Mouse (Mus musculus) lung, embryonic 14.5 days (tissue): ENCODE data around the gene Dctn2. TPM values are rescaled to one million over a fixed set of nuclear protein-coding genes. Genes with fewer than 3 reads are reported as not detected.

Experiments used
- ATAC-seq: fragments of 200-750 bp; cut with Nextera tagmentation; 2 replicates; pipeline ENCODE4 v1.8.0; 2017; ENCODE audit warnings: mild to moderate bottlenecking, moderate TSS enrichment, moderate library complexity; ENCODE audit not compliant: insufficient read depth
- DNase-seq: peaks from one replicate; pipeline ENCODE4 v3.0.0-alpha.2; 2015
- H3K27ac ChIP-seq: fragments of 300-500 bp; sonication (generic); 2 replicates; pipeline ENCODE4 v1.5.1; 2014; ENCODE audit warnings: low read depth, mild to moderate bottlenecking, moderate library complexity
- H3K27me3 ChIP-seq: fragments of 300-500 bp; sonication (generic); 2 replicates; pipeline ENCODE4 v1.6.1; 2014; ENCODE audit warnings: low read length, control low read depth; ENCODE audit not compliant: insufficient read depth
- H3K36me3 ChIP-seq: fragments of 300-500 bp; sonication (generic); 2 replicates; pipeline ENCODE4 v1.6.1; 2014; ENCODE audit warnings: control low read depth; ENCODE audit not compliant: insufficient read depth
- H3K4me1 ChIP-seq: fragments of 300-500 bp; sonication (generic); 2 replicates; pipeline ENCODE4 v1.6.1; 2014; ENCODE audit warnings: antibody characterized with exemption, control low read depth; ENCODE audit not compliant: insufficient read depth
- H3K4me2 ChIP-seq: fragments of 300-500 bp; sonication (generic); 2 replicates; pipeline ENCODE4 v1.6.1; 2014; ENCODE audit warnings: mild to moderate bottlenecking
- H3K4me3 ChIP-seq: fragments of 300-500 bp; sonication (generic); 2 replicates; pipeline ENCODE4 v1.5.1; 2014; ENCODE audit warnings: low read depth, low read length
- H3K9ac ChIP-seq: fragments of 300-500 bp; sonication (generic); 2 replicates; pipeline ENCODE4 v1.6.1; 2014
- H3K9me3 ChIP-seq: fragments of 300-500 bp; sonication (generic); 2 replicates; pipeline ENCODE4 v1.6.1; 2016; ENCODE audit warnings: low read depth, low read length, control low read depth
- CTCF ChIP-seq: IDR thresholded peaks from 2 replicates; pipeline ENCODE4 v1.5.1; 2016; ENCODE audit warnings: antibody characterized with exemption, low read depth
- WGBS: fragments of 180-500 bp; shearing (Covaris S2); extraction: QIAGEN DNeasy Blood & Tissue Kit; methylation state at CpG from one replicate; pipeline ENCODE4 v1.1.7; 2014; 5-methylcytosine and 5-hydroxymethylcytosine counted together
- polyA plus RNA-seq: library from polyadenylated mRNA; unstranded; fragments of >200 nt; fragmentation: Nextera tagmentation; extraction: Ambion mirVana; gene quantifications from 2 replicates; pipeline ENCODE4 v1.2.1, GENCODE M21; 2014

The Dctn2 gene
- polyA plus RNA-seq, 1 experiment from 2014 or later = 160 TPM

- no peaks in the 10 kb centered on the region for H3K4me1 ChIP-seq
- no peak overlapping the region for H3K9ac ChIP-seq
- peak; percentile 36 for TF ChIP-seq CTCF
- no peaks in the 10 kb centered on the region for H3K9me3 ChIP-seq
- ATAC-seq (peak; percentile 85), DNase-seq (peak; percentile 93)
- H3K4me2 ChIP-seq = 0 out of 2 replicates have a peak overlapping the region, but pooled peaks have one; percentile 7
- H3K27ac ChIP-seq = no peak overlapping the region
- no peaks in the 10 kb centered on the region for H3K36me3 ChIP-seq
- no peaks in the 10 kb centered on the region for H3K27me3 ChIP-seq
- WGBS = 18% methylated on average over 14 of the region's 14 CpGs
- no peak overlapping the region for H3K4me3 ChIP-seq
Observed at GRCm38 (mm10) chr10:127255625-127256345, 10.4 kb upstream of the Dctn2 start.

GRCm38 (mm10) chr10:127257790-127258189, 8.4 kb upstream of the Dctn2 start:
- DNase-seq (no peak), ATAC-seq (no peak)
- Histone ChIP-seq H3K4me1 (no peaks in the 10 kb centered on the region), H3K9ac (no peak overlapping the region), H3K4me3 (no peak overlapping the region), H3K27me3 (peaks cover 12% of the 10 kb centered on the region; the same call in 1 of the 2 replicates), H3K9me3 (no peaks in the 10 kb centered on the region), H3K27ac (no peak overlapping the region), H3K36me3 (no peaks in the 10 kb centered on the region), H3K4me2 (no peak overlapping the region)
- WGBS = 69% methylated on average over 6 of the region's 6 CpGs
- no peak for TF ChIP-seq CTCF

GRCm38 (mm10) chr10:127258489-127258888, 7.7 kb upstream of the Dctn2 start:
- Histone ChIP-seq H3K4me2 (no peak overlapping the region), H3K4me1 (no peaks in the 10 kb centered on the region), H3K27ac (no peak overlapping the region), H3K4me3 (no peak overlapping the region), H3K27me3 (peaks cover 18% of the 10 kb centered on the region), H3K9ac (no peak overlapping the region), H3K9me3 (no peaks in the 10 kb centered on the region), H3K36me3 (no peaks in the 10 kb centered on the region)
- WGBS = 63% methylated on average over 8 of the region's 8 CpGs
- DNase-seq = no peak
- no peak for TF ChIP-seq CTCF
- no peak for ATAC-seq

GRCm38 (mm10) chr10:127261706-127262547, 4.2 kb upstream of the Dctn2 start:
- Histone ChIP-seq H3K36me3 (no peaks in the 10 kb centered on the region), H3K4me2 (peak overlapping the region; percentile 84), H3K9ac (no peak overlapping the region), H3K4me3 (no peak overlapping the region; the same call in 1 of the 2 replicates), H3K27ac (no peak overlapping the region), H3K4me1 (peaks cover under 1% of the 10 kb centered on the region; the same call in 1 of the 2 replicates), H3K9me3 (no peaks in the 10 kb centered on the region), H3K27me3 (peaks cover 20% of the 10 kb centered on the region)
- no peak for TF ChIP-seq CTCF
- DNase-seq (no peak), ATAC-seq (no peak)
- WGBS = 68% methylated on average over 15 of the region's 15 CpGs

GRCm38 (mm10) chr10:127262548-127263398, 3.4 kb upstream of the Dctn2 start, which contains the start of gene Kif5a:
TSS of gene Kif5a (minus strand) at chr10:127263348.
- no peak for ATAC-seq
- H3K27me3 ChIP-seq = peaks cover 20% of the 10 kb centered on the region
- TF ChIP-seq CTCF = no peak
- H3K27ac ChIP-seq = no peak within 1 kb of the TSS
- H3K4me1 ChIP-seq = peaks cover 7% of the 10 kb centered on the region
- H3K9ac ChIP-seq = peak within 1 kb of the TSS; percentile 48; the same call in 1 of the 2 replicates
- peak; percentile 36 for DNase-seq
- H3K4me3 ChIP-seq = peak within 1 kb of the TSS; percentile 40
- H3K4me2 ChIP-seq = peak within 1 kb of the TSS; percentile 84
- 1% methylated on average over 53 of the region's 53 CpGs for WGBS
- H3K36me3 ChIP-seq = 0 out of 2 replicates have a peak, but pooled peaks cover 3% of the 10 kb centered on the region
- no peaks in the 10 kb centered on the region for H3K9me3 ChIP-seq

GRCm38 (mm10) chr10:127263631-127264030, 2.5 kb upstream of the Dctn2 start:
- ATAC-seq = no peak
- no peaks in the 10 kb centered on the region for H3K9me3 ChIP-seq
- H3K36me3 ChIP-seq = peaks cover 11% of the 10 kb centered on the region; the same call in 1 of the 2 replicates
- WGBS = 55% methylated on average over 3 of the region's 3 CpGs
- H3K4me1 ChIP-seq = peaks cover 10% of the 10 kb centered on the region
- H3K4me3 ChIP-seq = no peak overlapping the region
- no peak for TF ChIP-seq CTCF
- H3K9ac ChIP-seq = no peak overlapping the region; the same call in 1 of the 2 replicates
- DNase-seq = no peak
- H3K27me3 ChIP-seq = peaks cover 20% of the 10 kb centered on the region
- no peak overlapping the region; the same call in 1 of the 2 replicates for H3K4me2 ChIP-seq
- H3K27ac ChIP-seq = no peak overlapping the region
